Mouse (Mus musculus) mouse embryonic stem cell (cell line): ENCODE results near the gene Tcea2.

Experiments used
- in situ Hi-C, 2 experiments: fragments of 300-500 bp; cut with MboI; formaldehyde crosslinking; loops; 1 replicate in 1 of 2; 3 replicates in 1 of 2; pipeline ENCODE4 v1.14.3; 2019 to 2020; ENCODE audit warnings: low sequenced_read_pairs in 2 of 2, low pct_unique_long_range_greater_than_20kb in 1 of 2, mixed read lengths in 1 of 2; ENCODE audit not compliant: unreplicated experiment in 1 of 2

Tcea2 gene

GRCm38 (mm10) chr2:181671326-181671725 lies 8.8 kb upstream of the Tcea2 start, which contains the start of gene Sox18:
Gene Sox18, minus strand, starts transcription at chr2:181671640.
- in situ Hi-C loops: no loop called here

- in situ Hi-C loops: no loop called here
These were observed 8.1 kb upstream of the Tcea2 start for GRCm38 (mm10) chr2:181671984-181672383.

- in situ Hi-C loops: no loop called here
These were observed 6.6 kb upstream of the Tcea2 start for GRCm38 (mm10) chr2:181673501-181673900.

- in situ Hi-C loops: no loop called here
These were observed 5.2 kb upstream of the Tcea2 start for GRCm38 (mm10) chr2:181674934-181675333.

GRCm38 (mm10) chr2:181675454-181675853 lies 4.7 kb upstream of the Tcea2 start:
- in situ Hi-C loops: no loop called here

- in situ Hi-C loops: no loop called here
These were observed 3.7 kb upstream of the Tcea2 start for GRCm38 (mm10) chr2:181676424-181676823.

GRCm38 (mm10) chr2:181677096-181677754 lies 2.9 kb upstream of the Tcea2 start:
- in situ Hi-C loops: no loop called here

GRCm38 (mm10) chr2:181677755-181678098 lies 2.4 kb upstream of the Tcea2 start:
- in situ Hi-C loops: no loop called here

GRCm38 (mm10) chr2:181678780-181679179 lies 1.3 kb upstream of the Tcea2 start:
- in situ Hi-C loops: no loop called here

GRCm38 (mm10) chr2:181680716-181681117 lies 607 bp downstream of the Tcea2 start:
- in situ Hi-C loops: no loop called here

- in situ Hi-C loops: no loop called here
These were observed 1.9 kb downstream of the Tcea2 start for GRCm38 (mm10) chr2:181681978-181682377.

GRCm38 (mm10) chr2:181683381-181683780 lies 3.3 kb downstream of the Tcea2 start:
- in situ Hi-C loops: no loop called here

GRCm38 (mm10) chr2:181684713-181685112 lies 4.6 kb downstream of the Tcea2 start:
- in situ Hi-C loops: no loop called here

GRCm38 (mm10) chr2:181685686-181686085 lies 5.6 kb downstream of the Tcea2 start:
- in situ Hi-C loops: no loop called here

- in situ Hi-C loops: no loop called here
These were observed 7.5 kb downstream of the Tcea2 start for GRCm38 (mm10) chr2:181687586-181687985.

GRCm38 (mm10) chr2:181689466-181690160 lies 9.5 kb downstream of the Tcea2 start:
- in situ Hi-C loops: no loop called here

GRCm38 (mm10) chr2:181691083-181691482 lies 11.0 kb downstream of the Tcea2 start:
- in situ Hi-C loops: no loop called here

- in situ Hi-C loops: no loop called here
These were observed 11.5 kb downstream of the Tcea2 start for GRCm38 (mm10) chr2:181691571-181691970.

- in situ Hi-C loops: no loop called here
These were observed 12.2 kb downstream of the Tcea2 start for GRCm38 (mm10) chr2:181692304-181692703.
